Mouse (Mus musculus): ENCODE measurements at regions not wholly inside any gene's neighbourhood (a gene's known extent, or its start where the extent isn't known, plus 50 kb on each side); places are given as distances from the start of the nearest gene placed in this dataset.

DNA sequence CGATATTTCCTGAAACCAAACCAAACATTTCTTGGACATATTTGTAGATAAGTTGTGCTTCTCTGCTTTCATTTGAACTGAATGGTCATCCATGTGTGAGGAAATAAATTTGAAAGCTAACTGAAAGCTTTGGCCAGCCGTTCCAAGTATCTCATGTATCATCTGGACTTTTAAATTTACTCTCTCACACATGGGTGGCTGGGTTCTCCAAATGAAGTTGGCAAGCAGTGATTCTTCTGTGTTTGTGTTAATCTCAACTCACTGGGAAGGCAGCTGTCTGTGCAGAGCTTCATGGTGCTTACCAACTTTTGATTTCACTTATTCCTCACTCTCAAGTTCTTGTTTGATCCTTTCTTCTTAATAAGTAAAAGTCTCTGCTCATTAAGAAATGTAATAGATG lies 317.3 kb downstream of the Otol1 start:
- in situ Hi-C loops (cut with MboI, MseI): loop anchor here (10.0 kb wide), 1 partner anchor 1170 kb away; no protein-coding TSS in a partner anchor

Measured in T-helper 1 cell (primary cell).